Comparison of ENCODE assay signal across 9 mouse cellular contexts in the genomic region with DNA sequence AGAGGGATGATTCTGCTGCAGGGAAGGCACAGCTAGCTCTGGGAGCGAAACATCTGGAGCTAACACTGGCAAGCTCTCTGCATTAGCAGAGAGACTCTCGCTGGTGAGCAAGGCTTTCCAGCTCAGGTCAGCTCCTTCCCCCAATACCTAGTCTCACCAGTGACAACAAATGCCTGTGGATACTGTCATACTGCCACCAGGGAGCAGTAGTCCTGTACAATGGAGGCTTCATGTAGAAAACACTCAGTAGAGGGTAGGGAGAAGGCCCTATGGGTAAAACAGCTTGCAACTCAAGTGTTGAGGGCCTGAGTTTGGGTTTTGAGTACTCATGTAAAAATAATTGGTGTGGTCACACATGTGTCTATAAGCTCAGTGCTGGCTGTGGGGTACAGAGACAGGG.
DNase-seq lines count a peak whose midpoint lies in the region; ATAC-seq and TF ChIP-seq lines count a peak whose summit lies in the region.
"Had no signal": no experiment of that assay in that cellular context is flagged by ENCODE, and none has a peak within 500 bp of the region (broad histone marks: within the 10 kb centered on the region; RNA-seq: fewer than 3 reads in every experiment).

No protein-coding gene starts in this region.

- H3K9ac ChIP-seq in hindbrain, postnatal 0 days (replicated peaks; ENCODE audit: low read length): no peak overlapping the region
- H3K9ac ChIP-seq in midbrain, postnatal 0 days (replicated peaks; ENCODE audit: low read length, poor library complexity, severe bottlenecking): no peak overlapping the region
- no peak overlapping the region for H3K9ac ChIP-seq in midbrain, embryonic 16.5 days (ENCODE audit: low read depth, low read length)
- no peak overlapping the region for H3K9ac ChIP-seq in stomach, postnatal 0 days (ENCODE audit: low read length)

- no peak overlapping the region for H3K4me3 ChIP-seq in hindbrain, postnatal 0 days (ENCODE audit: low read length)
- no peak overlapping the region for H3K4me3 ChIP-seq in hindbrain, embryonic 10.5 days
- no peak overlapping the region for H3K4me3 ChIP-seq in midbrain, postnatal 0 days (ENCODE audit: low read depth, low read length)
- no peak overlapping the region for H3K4me3 ChIP-seq in midbrain, embryonic 16.5 days (ENCODE audit: low read depth, low read length)
- H3K4me3 ChIP-seq in stomach, postnatal 0 days (ENCODE audit: low read depth, low read length): no peak overlapping the region

- no peaks in the 10 kb centered on the region for H3K9me3 ChIP-seq in hindbrain, postnatal 0 days (ENCODE audit: low read length)
- H3K9me3 ChIP-seq in hindbrain, embryonic 10.5 days: no peaks in the 10 kb centered on the region
- no peaks in the 10 kb centered on the region for H3K9me3 ChIP-seq in midbrain, postnatal 0 days (ENCODE audit: low read length)
- no peaks in the 10 kb centered on the region for H3K9me3 ChIP-seq in midbrain, embryonic 16.5 days (replicated peaks; ENCODE audit: control insufficient read depth, low read length, poor library complexity, severe bottlenecking)
- no peaks in the 10 kb centered on the region for H3K9me3 ChIP-seq in stomach, postnatal 0 days (ENCODE audit: control insufficient read depth, low read length)

- DNase-seq in hindbrain, postnatal 0 days (ENCODE audit: low spot score): peak; percentile 57
- DNase-seq in hindbrain, embryonic 10.5 days (ENCODE audit: low spot score): no peak
- DNase-seq in midbrain, postnatal 0 days (ENCODE audit: low spot score): peak; percentile 42
- no peak for DNase-seq in stomach, postnatal 0 days (ENCODE audit: low spot score)
- no peak for DNase-seq in kidney, postnatal 4 days
- no peak for DNase-seq in right cerebral cortex, adult 18-20 months
- DNase-seq: right cerebral cortex, postnatal 4 days had no signal

- 69% methylated on average over 2 of the region's 2 CpGs for WGBS in hindbrain, postnatal 0 days
- WGBS in hindbrain, embryonic 10.5 days: 74% methylated on average over 2 of the region's 2 CpGs
- WGBS in midbrain, postnatal 0 days: 71% methylated on average over 2 of the region's 2 CpGs
- 67% methylated on average over 2 of the region's 2 CpGs for WGBS in midbrain, embryonic 16.5 days
- WGBS in stomach, postnatal 0 days: 66% methylated on average over 2 of the region's 2 CpGs

- peak; percentile 65 for TF ChIP-seq CTCF in hindbrain, postnatal 0 days (IDR thresholded peaks at IDR 0.05; ENCODE audit: low read depth)
- peak; percentile 63 for TF ChIP-seq CTCF in midbrain, postnatal 0 days (IDR thresholded peaks at IDR 0.05)
- peak; percentile 67 for TF ChIP-seq CTCF in stomach, postnatal 0 days (IDR thresholded peaks at IDR 0.05; ENCODE audit: low read depth)

- no peaks in the 10 kb centered on the region for H3K27me3 ChIP-seq in hindbrain, postnatal 0 days (ENCODE audit: insufficient read depth, low read length)
- H3K27me3 ChIP-seq in hindbrain, embryonic 10.5 days (ENCODE audit: insufficient read depth, poor library complexity, severe bottlenecking): peaks cover 8% of the 10 kb centered on the region; the same call in 1 of the 2 replicates
- no peaks in the 10 kb centered on the region for H3K27me3 ChIP-seq in midbrain, postnatal 0 days (ENCODE audit: insufficient read depth, low read length)
- H3K27me3 ChIP-seq in midbrain, embryonic 16.5 days (ENCODE audit: control insufficient read depth, insufficient read depth, low read depth, low read length): peaks cover 3% of the 10 kb centered on the region; the same call in 1 of the 2 replicates
- no peaks in the 10 kb centered on the region for H3K27me3 ChIP-seq in stomach, postnatal 0 days (ENCODE audit: control insufficient read depth, insufficient read depth, low read length)

- H3K27ac ChIP-seq in hindbrain, postnatal 0 days: no peak overlapping the region
- H3K27ac ChIP-seq in hindbrain, embryonic 10.5 days: no peak overlapping the region
- H3K27ac ChIP-seq in midbrain, postnatal 0 days (ENCODE audit: low read depth, low read length): no peak overlapping the region
- no peak overlapping the region for H3K27ac ChIP-seq in midbrain, embryonic 16.5 days (ENCODE audit: low read length)
- no peak overlapping the region for H3K27ac ChIP-seq in stomach, postnatal 0 days (replicated peaks)

- no peak for TF ChIP-seq EP300 in stomach, postnatal 0 days (optimal IDR thresholded peaks at IDR 0.05)

- H3K4me1 ChIP-seq in hindbrain, postnatal 0 days (ENCODE audit: insufficient read depth, low read length): no peaks in the 10 kb centered on the region
- H3K4me1 ChIP-seq in hindbrain, embryonic 10.5 days (replicated peaks): peaks cover 10% of the 10 kb centered on the region
- no peaks in the 10 kb centered on the region for H3K4me1 ChIP-seq in midbrain, postnatal 0 days (ENCODE audit: insufficient read depth, low read length)
- H3K4me1 ChIP-seq in midbrain, embryonic 16.5 days (ENCODE audit: control insufficient read depth, insufficient read depth, low read length): 0 out of 2 replicates have a peak, but pooled peaks cover 2% of the 10 kb centered on the region
- H3K4me1 ChIP-seq in stomach, postnatal 0 days (replicated peaks; ENCODE audit: control insufficient read depth, insufficient read depth): no peaks in the 10 kb centered on the region

- ATAC-seq in hindbrain, postnatal 0 days: no peak
- no peak for ATAC-seq in midbrain, postnatal 0 days (ENCODE audit: low FRiP score)
- ATAC-seq in midbrain, embryonic 16.5 days: no peak
- ATAC-seq in activated CD4-positive, CD25-positive, alpha-beta regulatory T cell, adult 4 months: peak; percentile 75
- no peak for ATAC-seq in stomach, postnatal 0 days (ENCODE audit: low FRiP score, low TSS enrichment)

- no peak overlapping the region for H3K4me2 ChIP-seq in hindbrain, postnatal 0 days (ENCODE audit: low read depth, low read length)
- H3K4me2 ChIP-seq in midbrain, postnatal 0 days (ENCODE audit: low read depth, low read length, poor library complexity, severe bottlenecking): no peak overlapping the region
- H3K4me2 ChIP-seq in midbrain, embryonic 16.5 days (ENCODE audit: low read length): no peak overlapping the region
- H3K4me2 ChIP-seq in stomach, postnatal 0 days (replicated peaks; ENCODE audit: low read depth): no peak overlapping the region

- no peaks in the 10 kb centered on the region for H3K36me3 ChIP-seq in hindbrain, postnatal 0 days (ENCODE audit: insufficient read depth, low read length)
- no peaks in the 10 kb centered on the region for H3K36me3 ChIP-seq in hindbrain, embryonic 10.5 days
- H3K36me3 ChIP-seq in midbrain, postnatal 0 days (ENCODE audit: insufficient read depth, low read length): no peaks in the 10 kb centered on the region
- no peaks in the 10 kb centered on the region for H3K36me3 ChIP-seq in midbrain, embryonic 16.5 days (ENCODE audit: control insufficient read depth, insufficient read depth, low read length)
- H3K36me3 ChIP-seq in stomach, postnatal 0 days (ENCODE audit: control insufficient read depth, insufficient read depth, low read length): no peaks in the 10 kb centered on the region

Comparison
In these comparisons a context has a peak if more than half of its experiments do, and no peak if none do; other contexts are left out.
1. DNase-seq: peak in hindbrain, postnatal 0 days (single experiment) and midbrain, postnatal 0 days (single experiment); none in hindbrain, embryonic 10.5 days (single experiment), stomach, postnatal 0 days (single experiment), kidney, postnatal 4 days (0 of 2) and right cerebral cortex, adult 18-20 months (single experiment).
2. Peak in every context shown above with its lines, with median percentiles within 50 percentile points of each other: CTCF ChIP-seq.